Mouse (Mus musculus) brain, embryonic 14.5 days (tissue): ENCODE data around the gene Slc5a1.

Source experiments
- CTCF ChIP-seq: fragments of 200-500 bp; IDR thresholded peaks from 2 replicates; pipeline ENCODE4 v1.5.1; 2012; ENCODE audit warnings: inconsistent platforms, mild to moderate bottlenecking, moderate library complexity, borderline replicate concordance; ENCODE audit not compliant: insufficient read depth, insufficient read length; ENCODE audit errors: extremely low read depth
- POLR2A ChIP-seq: fragments of 200-500 bp; IDR thresholded peaks from 2 replicates; pipeline ENCODE4 v1.6.1; 2012; ENCODE audit warnings: mild to moderate bottlenecking, inconsistent platforms, borderline replicate concordance; ENCODE audit not compliant: poor library complexity, insufficient read depth, insufficient read length, severe bottlenecking; ENCODE audit errors: extremely low read depth

DNA sequence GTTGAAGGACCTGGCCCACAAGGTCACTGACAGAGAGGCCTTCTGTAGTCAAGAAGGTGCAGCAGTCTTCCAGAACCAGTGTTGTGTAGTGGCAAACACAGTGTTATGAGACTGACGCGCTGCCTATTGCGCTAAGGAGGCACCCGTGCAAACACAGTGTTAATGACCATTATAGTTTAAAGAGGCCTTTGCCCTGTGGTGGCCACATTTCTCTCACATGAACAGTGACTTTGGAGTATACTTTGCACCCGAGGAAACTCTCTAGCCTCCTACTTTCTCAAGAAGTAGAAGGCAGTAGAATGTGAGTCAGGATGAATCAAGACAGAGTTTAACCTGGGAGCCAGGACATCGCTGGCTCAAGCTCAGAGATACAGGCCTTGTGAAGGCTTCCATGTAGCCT is 12.7 kb upstream of the Slc5a1 start:
- TF ChIP-seq CTCF (no peak), POLR2A (no peak)
